Mouse (Mus musculus) gastrocnemius, postnatal 36 days (tissue): Measurements from ENCODE around the gene Abcb1a. TPM values are rescaled to one million over a fixed set of nuclear protein-coding genes. Genes with fewer than 3 reads are reported as not detected.
"Not testable (repeated sequence)": the region's sequence is repeated elsewhere in the genome, so short reads cannot be mapped to it uniquely, and the experiment has no call there.

Experiments
- DNase-seq, 2 experiments: peaks; one replicate each; pipeline ENCODE4 v3.0.0; 2022
- intact Hi-C: fragments of 180-260 bp; cut with DNase I; formaldehyde crosslinking; loops from one replicate; pipeline ENCODE4 v1.15.1; 2025
- total RNA-seq, 2 experiments: library from RNA; stranded (reverse); gene quantifications; 2 replicates each; pipeline ENCODE4 v1.2.3; 2021

Gene Abcb1a
- total RNA-seq, 2 experiments from 2014 or later = 3.0 to 4.9 TPM

DNA sequence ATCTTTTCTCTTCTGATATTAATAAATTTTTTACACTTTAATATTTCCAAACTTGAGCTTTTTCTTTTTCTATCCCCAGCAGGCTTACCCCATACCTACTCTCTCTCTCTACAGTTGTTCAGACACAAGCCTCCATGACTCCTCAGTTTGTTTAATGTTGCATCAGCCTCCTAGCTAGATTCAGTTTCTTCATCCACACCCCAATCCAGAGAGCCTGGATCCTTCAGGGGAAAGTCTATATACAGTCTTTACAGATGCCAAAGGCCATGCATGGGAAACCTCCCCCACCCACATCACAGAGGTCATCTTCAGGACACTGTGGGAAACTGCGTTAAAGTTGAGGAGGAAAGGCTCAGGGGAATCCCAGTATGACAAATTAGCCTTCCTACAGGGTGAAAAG, 62.3 kb downstream of the Abcb1a start:
- intact Hi-C loops = no loop called here
- no peak for DNase-seq

DNA sequence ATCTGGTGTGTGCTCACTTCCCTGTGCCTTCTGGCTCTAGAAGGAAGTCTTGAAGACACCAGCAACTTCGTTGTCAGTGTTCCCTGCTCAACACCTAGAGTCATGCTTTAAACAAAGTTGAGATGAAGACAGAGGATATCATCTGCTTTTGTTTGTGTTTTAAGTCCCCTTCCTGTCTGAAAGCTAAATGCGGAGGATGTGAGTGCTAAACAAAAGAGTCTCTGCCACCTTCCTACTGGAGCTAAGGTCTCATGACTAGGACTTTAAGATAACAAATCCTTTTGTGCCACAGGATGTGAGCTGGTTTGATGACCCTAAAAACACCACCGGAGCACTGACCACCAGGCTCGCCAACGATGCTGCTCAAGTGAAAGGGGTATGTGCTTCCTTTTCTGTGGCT, 63.0 kb downstream of the Abcb1a start:
- no peak for DNase-seq
- intact Hi-C loops = no loop called here

DNA sequence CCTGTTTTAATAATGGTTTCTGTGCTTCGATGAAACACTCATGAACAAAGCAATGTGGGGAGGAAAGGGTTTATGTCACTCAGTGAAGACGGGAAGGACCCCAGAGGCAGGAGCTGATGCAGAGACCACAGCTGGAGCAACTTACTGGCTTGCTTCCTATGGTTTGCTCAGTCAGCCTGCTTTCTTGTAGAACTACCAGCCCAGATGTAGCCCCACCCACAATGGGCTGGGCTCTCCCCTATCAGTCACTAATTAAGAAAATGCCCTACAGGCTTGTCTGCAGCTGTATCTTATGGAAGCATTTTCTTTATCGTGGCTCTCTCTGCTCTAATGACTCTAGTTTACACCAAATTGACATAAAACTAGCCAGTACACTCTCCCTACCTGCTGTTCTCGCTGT, 67.9 kb downstream of the Abcb1a start:
- intact Hi-C loops = no loop called here
- DNase-seq = no peak

DNA sequence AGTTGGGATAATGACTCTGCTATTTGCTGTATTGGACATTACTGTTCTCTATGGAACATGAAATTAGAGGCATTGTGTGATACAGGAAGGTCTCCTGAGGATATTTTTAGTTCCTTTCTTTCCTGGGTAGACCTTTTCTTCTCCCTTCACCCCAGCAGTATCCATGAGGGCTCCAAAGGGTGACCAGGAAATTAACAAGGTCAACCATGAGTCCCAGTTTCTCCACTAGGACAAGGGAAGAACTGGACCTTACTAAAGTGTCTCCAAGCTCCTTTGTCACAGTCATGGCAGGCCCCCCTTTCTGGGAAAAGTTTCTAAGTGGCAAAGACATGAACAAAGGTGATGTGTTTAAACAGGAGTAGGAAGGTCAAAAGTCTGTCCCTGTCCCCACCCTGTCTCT, 72.8 kb downstream of the Abcb1a start:
- DNase-seq = no peak
- intact Hi-C loops = no loop called here

DNA sequence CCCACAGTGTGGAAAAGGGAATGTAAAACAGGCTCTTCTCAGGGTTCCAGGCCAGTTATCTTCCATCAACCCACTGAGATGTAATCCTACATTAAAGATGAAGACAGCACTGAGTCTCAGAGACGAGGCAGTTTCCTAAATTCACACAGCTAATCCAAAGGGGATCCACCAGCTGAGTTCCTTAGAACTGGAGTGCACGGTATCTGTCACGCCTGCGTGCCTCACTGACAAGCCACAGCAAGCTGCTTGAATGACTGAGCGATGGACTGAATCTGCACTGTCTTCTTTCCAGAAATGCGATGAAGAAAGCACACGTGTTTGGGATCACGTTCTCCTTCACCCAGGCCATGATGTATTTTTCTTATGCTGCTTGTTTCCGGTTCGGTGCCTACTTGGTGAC, 73.4 kb downstream of the Abcb1a start:
- intact Hi-C loops, DNase-seq: not testable (repeated sequence)

DNA sequence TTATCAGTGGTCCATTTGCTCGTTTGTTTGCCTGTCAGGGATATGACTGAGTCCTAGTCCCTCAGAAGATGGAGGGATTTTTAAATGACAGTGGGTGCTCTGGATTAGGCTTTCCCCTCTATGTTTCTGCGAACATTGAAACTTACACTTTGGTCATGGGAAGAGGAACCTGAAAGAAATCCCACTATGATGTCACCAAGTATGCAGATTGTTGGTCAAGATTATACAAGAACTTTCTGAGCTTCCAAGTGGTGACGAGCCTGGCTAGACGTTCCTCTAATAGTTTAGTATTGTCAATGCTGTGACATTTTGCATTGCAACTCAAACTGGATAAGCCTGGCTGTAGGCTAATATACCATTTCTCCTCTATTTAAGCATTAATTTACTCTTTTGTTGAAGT, 76.5 kb downstream of the Abcb1a start:
- no peak for DNase-seq
- intact Hi-C loops = no loop called here

DNA sequence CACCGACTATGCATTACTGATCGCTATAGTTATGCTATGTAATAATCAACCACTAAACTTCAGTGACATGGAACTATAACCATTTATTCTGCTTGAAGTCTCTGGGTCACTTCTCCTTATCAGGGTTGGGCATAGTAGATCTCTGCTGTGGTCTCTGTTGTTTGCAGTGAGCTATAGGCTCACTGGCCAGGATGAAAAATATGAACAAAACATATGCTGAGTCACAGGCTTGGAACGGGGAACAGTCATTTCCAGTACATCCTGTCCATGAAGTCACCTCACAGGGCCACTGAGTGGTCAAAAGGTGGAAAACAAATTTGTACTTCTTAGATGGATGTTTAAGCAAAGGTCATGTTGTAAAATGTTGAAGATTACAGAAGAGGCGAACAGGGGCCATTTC, 77.2 kb downstream of the Abcb1a start:
- intact Hi-C loops = no loop called here

DNA sequence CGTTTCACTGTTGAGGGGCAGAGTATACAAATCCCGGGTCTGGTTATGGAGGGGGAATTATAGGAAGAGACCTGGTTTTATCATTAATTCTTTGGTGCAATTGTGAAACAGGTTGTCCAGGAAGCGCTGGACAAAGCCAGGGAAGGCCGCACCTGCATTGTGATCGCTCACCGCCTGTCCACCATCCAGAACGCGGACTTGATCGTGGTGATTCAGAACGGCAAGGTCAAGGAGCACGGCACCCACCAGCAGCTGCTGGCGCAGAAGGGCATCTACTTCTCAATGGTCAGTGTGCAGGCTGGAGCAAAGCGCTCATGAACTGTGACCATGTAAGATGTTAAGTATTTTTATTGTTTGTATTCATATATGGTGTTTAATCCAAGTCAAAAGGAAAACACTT, 87.4 kb downstream of the Abcb1a start:
- intact Hi-C loops, DNase-seq: not testable (repeated sequence)

More for the DNA sequence above, 77.2 kb downstream of the Abcb1a start:
- DNase-seq = no peak

DNA sequence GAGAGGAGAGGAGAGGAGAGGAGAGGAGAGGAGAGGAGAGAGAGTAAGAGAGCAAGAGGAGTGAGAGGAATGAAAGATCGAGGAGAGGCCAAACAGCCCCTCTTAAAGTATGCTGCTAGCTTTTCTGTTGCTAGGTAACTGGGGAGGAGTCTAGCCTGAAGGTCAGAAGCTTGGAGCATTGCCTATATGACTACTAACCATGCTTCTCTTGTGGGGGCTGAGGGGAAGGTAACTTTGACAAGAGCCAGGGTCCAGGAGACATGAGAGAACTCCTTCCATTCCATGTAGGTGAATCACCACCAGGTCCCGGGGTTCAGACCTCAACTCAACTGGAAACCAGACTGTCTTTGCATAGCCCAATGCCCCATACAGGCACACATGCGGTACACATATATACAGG, 113.0 kb downstream of the Abcb1a start:
- DNase-seq = no peak
- intact Hi-C loops = no loop called here

DNA sequence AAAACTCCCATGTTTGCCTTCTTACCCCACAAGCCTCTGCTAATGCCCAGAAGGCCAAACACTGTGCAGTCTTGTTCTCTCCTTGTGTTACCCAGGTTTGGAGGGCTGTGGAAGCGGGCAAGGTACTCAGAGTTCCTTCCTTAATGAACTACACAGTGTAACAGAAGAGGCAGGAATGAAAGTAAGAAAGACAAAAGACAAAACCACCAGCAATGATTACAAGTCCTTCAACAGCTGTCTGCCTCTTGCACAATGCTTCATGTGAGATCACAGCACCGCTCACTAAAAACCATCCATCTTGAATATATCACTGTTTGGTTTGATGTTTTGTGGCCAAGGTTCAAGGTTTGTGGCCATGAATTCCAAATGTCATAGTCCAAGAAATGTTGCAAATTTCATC, 118.4 kb downstream of the Abcb1a start:
- no peak for DNase-seq
- intact Hi-C loops = no loop called here

DNA sequence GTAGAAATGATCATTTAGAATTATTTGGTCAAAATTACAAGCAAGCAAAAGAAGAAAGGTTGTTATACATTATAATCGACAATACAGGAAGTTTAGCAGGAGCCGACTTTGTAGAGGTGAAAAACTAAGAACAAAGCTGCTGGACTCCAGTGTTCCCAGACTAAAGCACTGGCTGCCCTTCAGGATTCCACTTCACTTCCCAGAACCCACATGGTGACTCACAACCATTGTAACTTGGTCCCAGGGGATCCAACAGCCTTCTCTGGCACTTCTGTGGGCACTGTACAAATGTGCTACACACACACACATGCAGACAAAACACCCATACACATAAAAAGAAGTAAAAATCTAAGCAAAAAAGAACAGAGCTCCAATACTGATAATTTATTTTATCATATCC, 118.9 kb downstream of the Abcb1a start:
- DNase-seq = no peak

DNA sequence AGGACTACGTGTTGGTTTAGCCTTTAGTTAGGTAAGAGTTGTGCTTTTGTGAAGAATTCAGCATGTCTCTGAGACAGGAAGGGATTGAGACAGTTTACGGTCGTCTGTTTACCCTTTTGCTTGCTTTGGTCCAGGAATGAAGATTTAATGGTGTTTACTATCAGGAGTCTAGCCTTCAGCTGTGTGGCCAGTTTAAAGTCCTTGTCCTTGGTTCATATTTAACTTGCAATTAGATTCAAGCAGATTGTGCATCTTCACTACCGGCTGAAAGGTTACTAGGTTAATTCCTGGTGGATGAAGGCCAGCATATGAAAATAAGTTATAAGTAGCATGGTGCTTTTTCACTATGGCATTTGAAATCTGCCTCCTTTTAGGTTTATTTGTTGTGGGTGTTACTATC, 132.4 kb downstream of the Abcb1a start:
- intact Hi-C loops = no loop called here
- no peak for DNase-seq

More for the DNA sequence above, 118.9 kb downstream of the Abcb1a start:
- intact Hi-C loops = no loop called here

Other genes starting within 250 kb of the Abcb1a start
- under 1 TPM; 0.69 to 0.71 TPM for gene Dbf4, start 237.4 kb upstream of the Abcb1a start, total RNA-seq
- 1 to 10 TPM; 3.9 to 4.2 TPM for gene Slc25a40, start 237.2 kb upstream of the Abcb1a start, total RNA-seq
- under 1 TPM; 0.10 to 0.23 TPM for gene Rundc3b, start 37.1 kb upstream of the Abcb1a start, total RNA-seq
- 1 to 10 TPM; 2.4 to 5.2 TPM for gene Abcb1b, start 138.1 kb downstream of the Abcb1a start, total RNA-seq
- gene Abcb4, start 233.6 kb downstream of the Abcb1a start, total RNA-seq = 10 to 100 TPM; 70.1 to 78.3 TPM